8 mouse cellular contexts compared by ENCODE assay signal in the genomic region with DNA sequence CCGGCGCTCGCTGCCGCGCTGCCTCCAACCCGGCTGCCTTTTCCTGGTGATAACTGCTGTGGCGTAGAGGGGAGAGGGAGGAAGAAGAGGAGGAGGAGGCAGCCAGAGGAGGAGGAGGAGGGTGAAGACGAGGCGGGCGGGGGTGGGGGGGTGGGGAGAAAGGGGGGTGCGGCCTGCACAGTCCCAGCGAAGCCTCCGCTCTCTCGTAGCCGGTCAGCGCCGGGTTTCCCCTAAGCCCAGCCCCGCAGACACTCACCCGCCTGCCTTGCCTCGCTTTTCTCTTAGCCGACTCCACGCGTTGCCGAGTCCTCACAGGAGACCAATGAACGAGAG. TPM values are rescaled to one million over a fixed set of nuclear protein-coding genes. Genes with fewer than 3 reads are reported as not detected.
DNase-seq lines count a peak whose midpoint lies in the region; ATAC-seq and TF ChIP-seq lines count a peak whose summit lies in the region.

No protein-coding gene starts in this region.

- peak overlapping the region; percentile 72 for H3K4me3 ChIP-seq in kidney, embryonic 15.5 days (replicated peaks)
- peak overlapping the region; percentile 79 for H3K4me3 ChIP-seq in embryonic facial prominence, embryonic 10.5 days
- peak overlapping the region; percentile 81 for H3K4me3 ChIP-seq in intestine, embryonic 15.5 days (replicated peaks)
- H3K4me3 ChIP-seq in midbrain, postnatal 0 days (ENCODE audit: low read depth, low read length) = peak overlapping the region; percentile 82

- no peak for TF ChIP-seq CTCF in midbrain, postnatal 0 days (IDR thresholded peaks at IDR 0.05)

- H3K9ac ChIP-seq in kidney, embryonic 15.5 days = peak overlapping the region; percentile 81
- peak overlapping the region; percentile 84 for H3K9ac ChIP-seq in intestine, embryonic 15.5 days
- peak overlapping the region; percentile 86 for H3K9ac ChIP-seq in midbrain, postnatal 0 days (replicated peaks; ENCODE audit: low read length, poor library complexity, severe bottlenecking)

- under 1% methylated on average over 22 of the region's 25 CpGs for WGBS in kidney, embryonic 15.5 days
- under 1% methylated on average over 23 of the region's 25 CpGs for WGBS in embryonic facial prominence, embryonic 10.5 days
- 0% methylated on average over 20 of the region's 25 CpGs for WGBS in intestine, embryonic 15.5 days
- WGBS in midbrain, postnatal 0 days = 0% methylated on average over 20 of the region's 25 CpGs

- H3K4me1 ChIP-seq in kidney, embryonic 15.5 days = peaks cover 25% of the 10 kb centered on the region
- H3K4me1 ChIP-seq in embryonic facial prominence, embryonic 10.5 days = peaks cover 21% of the 10 kb centered on the region
- 0 out of 2 replicates have a peak, but pooled peaks cover 2% of the 10 kb centered on the region for H3K4me1 ChIP-seq in intestine, embryonic 15.5 days (replicated peaks)
- peaks cover 2% of the 10 kb centered on the region; the same call in 1 of the 2 replicates for H3K4me1 ChIP-seq in midbrain, postnatal 0 days (ENCODE audit: insufficient read depth, low read length)

- no peaks in the 10 kb centered on the region for H3K27me3 ChIP-seq in kidney, embryonic 15.5 days
- H3K27me3 ChIP-seq in embryonic facial prominence, embryonic 10.5 days (replicated peaks; ENCODE audit: low read depth, poor library complexity, severe bottlenecking) = no peaks in the 10 kb centered on the region
- H3K27me3 ChIP-seq in intestine, embryonic 15.5 days (replicated peaks) = no peaks in the 10 kb centered on the region
- no peaks in the 10 kb centered on the region for H3K27me3 ChIP-seq in midbrain, postnatal 0 days (ENCODE audit: insufficient read depth, low read length)

- H3K36me3 ChIP-seq in kidney, embryonic 15.5 days = no peaks in the 10 kb centered on the region
- no peaks in the 10 kb centered on the region for H3K36me3 ChIP-seq in embryonic facial prominence, embryonic 10.5 days (replicated peaks)
- no peaks in the 10 kb centered on the region for H3K36me3 ChIP-seq in intestine, embryonic 15.5 days
- no peaks in the 10 kb centered on the region for H3K36me3 ChIP-seq in midbrain, postnatal 0 days (ENCODE audit: insufficient read depth, low read length)

- no peak for DNase-seq in kidney, adult 9 months
- no peak for DNase-seq in embryonic facial prominence, embryonic 10.5 days (ENCODE audit: low spot score)
- DNase-seq in midbrain, postnatal 0 days (ENCODE audit: low spot score) = no peak
- no peak for DNase-seq in testis, postnatal 14 days (ENCODE audit: low spot score)
- DNase-seq in adrenal gland, postnatal 4 days (ENCODE audit: low spot score in 2 of 2) = no peak
- DNase-seq in cerebellum, postnatal 4 days (ENCODE audit: low spot score in 2 of 2) = no peak

- peak overlapping the region; percentile 93 for H3K4me2 ChIP-seq in kidney, embryonic 15.5 days
- peak overlapping the region; percentile 90 for H3K4me2 ChIP-seq in intestine, embryonic 15.5 days (replicated peaks)
- peak overlapping the region; percentile 86 for H3K4me2 ChIP-seq in midbrain, postnatal 0 days (ENCODE audit: low read depth, low read length, poor library complexity, severe bottlenecking)

- no peaks in the 10 kb centered on the region for H3K9me3 ChIP-seq in kidney, embryonic 15.5 days (replicated peaks)
- no peaks in the 10 kb centered on the region for H3K9me3 ChIP-seq in embryonic facial prominence, embryonic 10.5 days
- no peaks in the 10 kb centered on the region for H3K9me3 ChIP-seq in intestine, embryonic 15.5 days
- no peaks in the 10 kb centered on the region for H3K9me3 ChIP-seq in midbrain, postnatal 0 days (ENCODE audit: low read length)

- ATAC-seq in kidney, embryonic 15.5 days (replicated peaks; ENCODE audit: low FRiP score) = peak; percentile 93
- ATAC-seq in intestine, embryonic 15.5 days = peak; percentile 93
- peak; percentile 87 for ATAC-seq in midbrain, postnatal 0 days (ENCODE audit: low FRiP score)

- H3K27ac ChIP-seq in kidney, embryonic 15.5 days = peak overlapping the region; percentile 91
- H3K27ac ChIP-seq in embryonic facial prominence, embryonic 10.5 days (replicated peaks) = peak overlapping the region; percentile 89
- H3K27ac ChIP-seq in intestine, embryonic 15.5 days = peak overlapping the region; percentile 93
- H3K27ac ChIP-seq in midbrain, postnatal 0 days (ENCODE audit: low read depth, low read length) = peak overlapping the region; percentile 89

RNA-seq across cellular contexts. Expression of a gene that starts 0.3 kb away (rescaled TPM):
- 26.1 and 28.2 TPM in 2 replicates for polyA plus RNA-seq in kidney, embryonic 15.5 days (2015; fragmentation: Nextera tagmentation; extraction: Ambion mirVana)
- polyA plus RNA-seq in embryonic facial prominence, embryonic 10.5 days (2016; fragmentation: Nextera tagmentation; extraction: Ambion mirVana) = 29.1 and 30.1 TPM in 2 replicates
- 21.4 and 24.7 TPM in 2 replicates for polyA plus RNA-seq in intestine, embryonic 15.5 days (2015; fragmentation: Nextera tagmentation; extraction: Ambion mirVana)
- total RNA-seq in midbrain, postnatal 0 days (2014; rRNA removed) = 28.4 and 33.9 TPM in 2 replicates
- 28.0 and 29.9 TPM in 2 replicates for polyA plus RNA-seq in midbrain, postnatal 0 days (2015; fragmentation: Nextera tagmentation; extraction: Ambion mirVana)
- total RNA-seq in adrenal gland, postnatal 4 days (2021) = 10 to 100 TPM; 25.0 to 26.0 TPM

RNA-seq across cellular contexts. Expression of a gene that starts 44.0 kb away (rescaled TPM):
- 38.1 and 43.7 TPM in 2 replicates for polyA plus RNA-seq in kidney, embryonic 15.5 days (2015; fragmentation: Nextera tagmentation; extraction: Ambion mirVana)
- 55.4 and 58.6 TPM in 2 replicates for polyA plus RNA-seq in embryonic facial prominence, embryonic 10.5 days (2016; fragmentation: Nextera tagmentation; extraction: Ambion mirVana)
- polyA plus RNA-seq in intestine, embryonic 15.5 days (2015; fragmentation: Nextera tagmentation; extraction: Ambion mirVana) = 29.0 and 32.4 TPM in 2 replicates
- 41.7 and 50.2 TPM in 2 replicates for total RNA-seq in midbrain, postnatal 0 days (2014; rRNA removed)
- polyA plus RNA-seq in midbrain, postnatal 0 days (2015; fragmentation: Nextera tagmentation; extraction: Ambion mirVana) = 9.4 and 10.3 TPM in 2 replicates
- total RNA-seq in adrenal gland, postnatal 4 days (2021) = 10 to 100 TPM; 44.1 to 55.1 TPM
